Mouse (Mus musculus) B cell, adult 62 days (primary cell): ENCODE data around the gene Havcr1. TPM values are rescaled to one million over a fixed set of nuclear protein-coding genes. Genes with fewer than 3 reads are reported as not detected.

Experiments
- total RNA-seq: library from RNA; stranded (reverse); gene quantifications from 4 replicates; pipeline ENCODE4 v1.2.4, GENCODE M21; 2023

The Havcr1 gene
- total RNA-seq = 11.1 to 13.7 TPM (median 12.1 TPM) in 4 replicates

DNA sequence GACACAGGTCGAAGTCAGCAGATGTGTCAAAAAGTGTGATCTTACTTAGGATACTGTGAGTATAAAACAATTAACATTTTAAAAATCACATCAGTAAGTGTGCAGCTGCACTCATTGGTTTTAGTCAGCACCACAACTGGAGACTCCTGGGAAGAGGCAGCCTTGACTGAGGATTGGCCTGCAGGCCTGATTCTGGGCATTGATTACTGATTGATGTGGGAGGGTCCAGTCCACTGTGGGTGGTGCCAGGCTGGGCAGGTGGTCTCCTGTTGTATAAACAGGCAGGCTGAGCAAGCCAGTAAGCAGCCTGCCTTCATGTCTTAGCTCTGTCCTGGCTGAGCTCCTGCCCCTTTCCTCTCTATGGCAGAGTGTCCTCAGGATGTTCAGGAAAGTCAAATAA, at the start of gene Havcr1:
Havcr1 (plus strand) TSS at position 5 of the 400 bp plus-strand sequence.

GRCm38 (mm10) chr11:46706664-46707356, 28.1 kb upstream of the Havcr1 start, which contains the start of gene Timd2:
Gene Timd2 (minus strand): TSS chr11:46707061.

GRCm38 (mm10) chr11:46810511-46810910, 75.6 kb downstream of the Havcr1 start, which contains the start of gene Timd4:
Gene Timd4 (plus strand): TSS chr11:46810800.

Other genes with a start within 250 kb of the Havcr1 start
- gene Gm12169, start 210.9 kb upstream of the Havcr1 start, total RNA-seq = not detected in 4 replicates
- not detected in 4 replicates for gene BC053393, start 163.5 kb upstream of the Havcr1 start, total RNA-seq
- not detected in 4 replicates for gene Dppa1, start 105.8 kb upstream of the Havcr1 start, total RNA-seq
- 2.7 to 6.5 TPM (median 3.5 TPM) in 4 replicates for gene Timd2, start 28.0 kb upstream of the Havcr1 start, total RNA-seq
- 0.34 to 0.69 TPM (median 0.52 TPM) in 3 of 4 replicates, not detected in the other for gene Timd4, start 75.7 kb downstream of the Havcr1 start, total RNA-seq